Mouse (Mus musculus) hematopoietic stem cell, adult 5-6 weeks (primary cell): ENCODE data around the gene Atf7ip. TPM values are rescaled to one million over a fixed set of nuclear protein-coding genes. Genes with fewer than 3 reads are reported as not detected.
A peak's percentile ranks its signal among the peaks of the same experiment; 100 is the strongest.

Experiments used
- ATAC-seq, 2 experiments: fragments of 125-278 bp in 1 of 2; replicated peaks in 1 of 2; 2 replicates each; pipeline ENCODE4 v1.8.0; 2016 to 2017; ENCODE audit warnings: inconsistent platforms in 2 of 2, mild to moderate bottlenecking in 2 of 2, moderate number of reproducible peaks in 2 of 2, low read depth in 1 of 2, moderate TSS enrichment in 1 of 2; ENCODE audit not compliant: low FRiP score in 2 of 2, poor library complexity in 2 of 2, severe bottlenecking in 2 of 2, insufficient read depth in 1 of 2, low TSS enrichment in 1 of 2
- total RNA-seq: library from RNA; stranded (forward); fragments of 172-1452, 232-1000 nt; gene quantifications from 2 replicates; pipeline ENCODE4 v1.2.3, GENCODE M21; 2017

Atf7ip gene
- total RNA-seq, 1 experiment from 2014 or later = 59.3 TPM

GRCm38 (mm10) chr6:136475171-136475860 is 30.7 kb upstream of the Atf7ip start:
- no peak for ATAC-seq

DNA sequence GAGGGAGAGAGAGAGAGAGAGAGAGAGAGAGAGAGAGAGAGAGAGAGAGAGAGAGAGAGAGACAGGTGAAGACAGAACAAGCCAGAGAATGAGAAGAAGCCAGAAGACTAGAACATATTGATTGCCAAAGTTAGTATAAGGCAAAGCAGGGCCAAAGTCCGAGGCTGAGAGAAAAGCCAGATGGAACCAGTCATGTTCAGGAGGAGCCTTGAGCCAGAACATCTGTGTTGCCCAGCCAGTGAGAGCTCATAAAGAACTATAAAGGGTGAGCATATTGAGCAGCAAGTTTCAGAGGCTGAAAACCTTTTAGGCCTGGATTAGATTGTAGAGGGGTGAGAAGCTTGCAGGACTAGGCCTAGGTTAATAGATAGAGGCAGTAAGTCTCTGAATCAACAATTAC is 28.1 kb upstream of the Atf7ip start:
- no peak for ATAC-seq

GRCm38 (mm10) chr6:136483531-136483930 is 22.4 kb upstream of the Atf7ip start:
- ATAC-seq = no peak

DNA sequence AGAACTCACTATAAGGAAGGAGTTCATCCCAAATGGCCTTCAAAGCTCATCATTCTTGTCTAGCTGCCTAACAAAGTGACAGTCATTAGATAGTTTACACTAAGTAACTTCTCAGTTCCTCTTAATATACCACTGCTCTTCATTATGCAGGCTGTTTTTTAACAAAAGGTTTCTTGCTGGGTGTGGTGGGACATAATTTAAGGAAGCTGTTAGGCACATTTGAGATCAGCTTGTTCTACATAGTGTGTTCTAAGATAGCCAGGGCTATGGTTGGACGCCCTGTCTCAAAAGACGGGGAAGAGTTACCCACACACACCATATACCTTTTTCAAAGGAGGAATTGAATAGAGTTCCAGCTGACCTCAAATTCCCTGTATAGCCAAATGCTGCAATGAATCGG is 21.9 kb upstream of the Atf7ip start:
- no peak for ATAC-seq

DNA sequence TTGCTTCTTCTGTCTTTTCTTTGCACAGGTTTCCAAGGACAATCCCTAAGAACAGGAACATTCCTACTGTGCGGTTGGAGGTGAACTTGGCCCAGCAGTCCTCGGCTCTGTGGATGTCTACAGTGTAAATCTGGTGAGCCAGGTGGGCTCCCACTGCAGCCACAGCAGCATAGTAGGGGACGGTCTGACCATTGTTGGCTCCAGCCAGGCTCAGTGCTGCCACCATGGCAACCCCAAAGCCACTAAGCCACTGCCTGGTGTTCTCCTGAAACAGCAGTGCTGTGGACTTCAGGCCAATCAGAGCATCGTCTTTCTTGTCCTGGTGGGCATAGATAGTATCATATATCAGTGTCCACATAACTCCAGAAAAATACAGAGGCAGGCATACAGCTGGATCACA is 19.8 kb upstream of the Atf7ip start:
- ATAC-seq = no peak

GRCm38 (mm10) chr6:136486801-136487553 is 19.0 kb upstream of the Atf7ip start:
- no peak for ATAC-seq

GRCm38 (mm10) chr6:136487554-136487950 is 18.4 kb upstream of the Atf7ip start:
- ATAC-seq = no peak

GRCm38 (mm10) chr6:136489899-136490298 is 16.1 kb upstream of the Atf7ip start:
- ATAC-seq = no peak

- no peak; a peak in 2 of 4 replicates for ATAC-seq
Observed at GRCm38 (mm10) chr6:136490516-136491475, 15.2 kb upstream of the Atf7ip start.

DNA sequence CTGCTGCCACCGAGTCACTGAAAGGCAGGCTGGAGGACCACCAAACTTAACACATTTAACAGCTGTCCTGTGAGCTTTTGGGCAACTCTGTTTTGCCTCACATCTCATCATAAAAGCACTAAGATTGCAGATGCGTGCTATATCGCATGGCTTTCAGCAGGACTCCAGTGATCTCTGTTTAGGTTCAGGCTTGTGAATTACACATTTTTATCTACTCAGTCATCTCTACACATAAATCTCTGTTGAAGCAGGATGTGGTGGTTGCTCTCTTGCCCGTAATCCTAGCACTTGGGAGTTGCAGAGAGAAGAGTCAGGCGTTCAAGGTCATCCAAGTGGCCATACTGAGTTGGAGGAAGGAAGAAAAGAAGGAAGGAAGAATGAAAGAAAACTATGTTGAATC is 14.3 kb upstream of the Atf7ip start:
- no peak for ATAC-seq

- peak in 1 of 2 experiments; percentile 52; a peak in 1 of 4 replicates for ATAC-seq
Observed at GRCm38 (mm10) chr6:136492251-136492650, 13.7 kb upstream of the Atf7ip start.

DNA sequence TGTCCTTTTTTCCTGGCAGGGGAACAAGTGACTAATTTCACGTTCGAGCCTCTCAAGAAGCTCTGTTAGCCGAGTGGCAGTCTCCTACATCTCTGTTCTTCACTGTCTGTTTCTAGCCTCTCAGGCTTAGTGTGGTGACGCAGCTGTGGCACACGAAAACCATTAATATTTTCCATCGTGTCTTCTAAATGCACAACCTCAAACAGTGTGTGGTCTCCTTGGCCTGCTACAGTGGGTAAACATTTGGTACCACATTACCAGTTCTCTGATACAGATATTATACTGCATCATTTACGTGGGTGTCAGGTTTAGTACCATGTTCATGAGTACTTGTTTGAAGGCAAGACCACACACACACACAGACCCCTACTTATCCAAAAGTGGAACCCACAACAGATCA is 12.5 kb upstream of the Atf7ip start:
- ATAC-seq = no peak

- ATAC-seq = no peak
Observed at GRCm38 (mm10) chr6:136493910-136494751, 11.8 kb upstream of the Atf7ip start.

- ATAC-seq = no peak
Observed at GRCm38 (mm10) chr6:136495023-136495422, 10.9 kb upstream of the Atf7ip start.

DNA sequence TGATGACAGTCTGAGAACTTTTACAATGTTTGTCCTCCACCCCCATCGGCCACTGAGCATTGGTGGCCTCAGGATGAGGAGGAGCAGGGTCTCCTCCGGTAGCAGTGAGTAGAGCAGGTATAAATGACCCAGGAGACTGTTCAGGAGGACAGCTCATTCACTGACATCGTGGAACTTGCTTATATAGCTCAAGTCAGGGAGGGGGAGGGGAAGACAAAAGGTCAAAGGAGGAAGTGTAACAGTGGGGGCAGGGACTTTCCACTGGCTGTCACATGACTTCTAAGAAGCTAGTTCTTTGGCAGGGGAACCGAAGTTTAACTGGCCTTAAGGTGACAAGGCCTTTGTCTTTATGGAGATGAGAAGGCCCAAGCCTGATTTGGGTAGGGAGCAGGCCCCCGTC is 8.2 kb upstream of the Atf7ip start:
- ATAC-seq = peak; percentile 64 to 75; a peak in 3 of 4 replicates

DNA sequence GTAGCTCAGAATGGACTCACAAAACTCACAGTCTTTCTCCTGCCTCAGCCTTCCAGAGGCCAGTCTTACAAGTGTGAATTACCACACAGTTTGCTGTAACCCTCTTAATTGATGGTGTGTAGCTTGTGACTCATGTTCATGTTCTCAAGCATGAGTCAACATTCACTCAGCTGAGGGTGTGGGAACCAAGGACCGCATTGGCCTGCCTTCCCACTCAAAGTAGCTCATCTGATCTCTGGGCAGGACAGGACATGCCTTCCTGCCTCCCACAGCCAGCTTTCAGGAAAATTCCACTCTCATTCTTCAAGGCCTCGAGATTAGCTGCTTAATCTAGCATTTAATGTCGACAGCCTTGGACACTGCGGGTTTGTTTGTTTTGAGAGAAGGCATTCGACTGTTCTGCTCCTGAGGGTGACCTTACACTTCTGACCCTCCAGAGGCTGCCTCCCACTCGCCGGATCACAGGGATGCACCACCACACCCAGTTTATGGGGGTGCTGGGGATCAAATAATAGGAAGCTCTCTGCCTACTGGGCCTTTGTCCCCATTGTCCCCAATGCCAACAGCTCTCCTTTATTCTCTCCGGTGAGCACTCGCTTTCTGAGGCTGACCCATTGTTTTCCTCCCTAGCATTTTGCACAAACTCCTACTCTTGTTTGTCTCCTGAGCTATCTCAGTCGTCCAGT is 6.5 kb upstream of the Atf7ip start:
- no peak for ATAC-seq
